Mouse (Mus musculus): ENCODE data around the gene Elof1. TPM values are rescaled to one million over a fixed set of nuclear protein-coding genes. Genes with fewer than 3 reads are reported as not detected.
A peak's percentile ranks its signal among the peaks of the same experiment; 100 is the strongest.
"Not testable (repeated sequence)": the region's sequence is repeated elsewhere in the genome, so short reads cannot be mapped to it uniquely, and the experiment has no call there.

The Elof1 gene
- polyA plus RNA-seq, 1 experiment = 95.3 TPM

DNA sequence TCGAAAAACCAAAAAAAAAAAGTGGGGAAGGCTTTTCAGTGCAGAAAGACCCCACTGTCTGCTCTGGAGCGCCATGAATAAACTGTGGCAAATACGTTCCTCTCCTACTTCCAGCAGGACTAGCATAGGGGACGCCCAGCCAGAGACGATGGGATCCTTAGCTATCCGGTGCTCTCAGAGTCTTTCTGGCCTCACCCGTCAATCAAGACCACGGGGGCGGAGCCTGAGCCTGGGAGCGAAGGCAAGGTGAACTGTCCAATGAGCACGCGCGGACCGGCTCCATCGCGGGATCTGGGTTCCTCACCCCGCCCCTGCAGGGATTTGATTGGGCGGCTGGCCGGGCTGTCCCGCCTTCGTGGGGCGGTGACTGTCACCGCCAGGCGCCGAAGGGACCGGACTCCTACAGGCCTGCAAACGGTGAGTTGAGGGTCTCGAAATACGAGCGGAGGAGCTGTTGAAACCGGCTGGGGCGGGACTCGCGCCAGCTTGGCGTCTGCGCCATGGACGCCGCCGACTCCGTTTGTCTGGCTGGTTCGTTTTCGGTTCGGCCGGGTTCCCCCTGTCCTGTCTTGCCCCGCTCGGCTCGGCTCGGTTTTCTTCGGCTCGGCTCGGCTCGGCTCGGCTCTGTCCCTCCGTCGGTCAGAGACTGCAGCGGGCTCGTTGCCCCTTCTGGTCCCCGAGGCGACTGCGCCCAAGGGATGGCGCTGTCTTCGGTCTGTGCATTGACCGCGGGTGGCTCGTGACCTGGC lies 39.7 kb upstream of the Elof1 start, which contains the start of gene Pigyl:
TSS of gene Pigyl (plus strand) at position 350 of the 749 bp plus-strand sequence.
- peak within 1 kb of the TSS; percentile 99 for H3ac ChIP-seq (ENCODE audit: control insufficient read depth, insufficient read length)
- TF ChIP-seq POLR2AphosphoS2 (IDR thresholded peaks at IDR 0.05; ENCODE audit: insufficient read length, low read depth) = peak; percentile 71
- no peak for TF ChIP-seq TCF3 (IDR thresholded peaks at IDR 0.05; ENCODE audit: insufficient read length, low read depth)
- peak in 1 of 3 experiments; percentile 3 for TF ChIP-seq MYOG (IDR thresholded peaks at IDR 0.05; ENCODE audit: control insufficient read depth in 1 of 3, insufficient read depth in 1 of 3, insufficient read length in 2 of 3, low read depth in 2 of 3)
- TF ChIP-seq POLR2A (IDR thresholded peaks at IDR 0.05; ENCODE audit: insufficient read length, low read depth) = peak; percentile 80
- H3K79me2 ChIP-seq (ENCODE audit: control insufficient read depth, insufficient read depth) = no peaks in the 10 kb centered on the region
- H3K4me3 ChIP-seq = peak within 1 kb of the TSS; percentile 34
- H3K36me3 ChIP-seq (ENCODE audit: control insufficient read depth, insufficient read depth) = no peaks in the 10 kb centered on the region
- H3K4me2 ChIP-seq (ENCODE audit: low read depth) = peak within 1 kb of the TSS; percentile 94
- peaks cover 3% of the 10 kb centered on the region for H3K27me3 ChIP-seq (ENCODE audit: control insufficient read depth, insufficient read depth, insufficient read length)

DNA sequence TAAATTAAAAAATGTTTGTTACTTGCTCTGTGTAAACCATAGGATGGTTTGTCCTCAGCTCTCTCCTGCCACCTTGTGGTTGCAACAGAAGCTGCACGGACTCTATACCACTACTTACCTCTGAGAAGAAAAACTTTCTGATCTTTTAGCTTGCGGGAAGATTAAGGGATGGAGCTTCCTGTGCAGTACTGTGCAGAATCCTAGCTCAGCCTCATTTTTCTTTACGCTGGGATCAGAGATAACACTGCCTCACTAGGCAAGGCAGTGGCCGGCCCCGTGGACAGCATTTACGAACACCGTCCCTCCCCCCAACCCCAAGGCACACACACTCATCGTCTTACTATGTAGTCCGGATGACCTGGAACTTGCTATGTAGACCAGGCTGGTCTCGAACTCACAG lies 38.6 kb upstream of the Elof1 start:
- no peaks in the 10 kb centered on the region for H3K36me3 ChIP-seq (ENCODE audit: control insufficient read depth, insufficient read depth)
- TF ChIP-seq USF1 (IDR thresholded peaks at IDR 0.05; ENCODE audit: low read depth) (no peak), POLR2A (IDR thresholded peaks at IDR 0.05; ENCODE audit: insufficient read length, low read depth) (no peak), SRF (IDR thresholded peaks at IDR 0.05; ENCODE audit: control insufficient read depth, insufficient read length, low read depth) (no peak), E2F4 (IDR thresholded peaks at IDR 0.05; ENCODE audit: insufficient read depth) (no peak), MYOD1 (IDR thresholded peaks at IDR 0.05; ENCODE audit: control insufficient read depth in 1 of 3, insufficient read length in 2 of 3, low read depth in 2 of 3) (no peak), MYOG (IDR thresholded peaks at IDR 0.05; ENCODE audit: control insufficient read depth in 1 of 3, insufficient read depth in 1 of 3, insufficient read length in 2 of 3, low read depth in 2 of 3) (no peak), MAX (IDR thresholded peaks at IDR 0.05; ENCODE audit: low read depth) (no peak), TCF3 (IDR thresholded peaks at IDR 0.05; ENCODE audit: insufficient read length, low read depth) (no peak), REST (IDR thresholded peaks at IDR 0.05; ENCODE audit: insufficient read depth, insufficient read length) (no peak), CEBPB (IDR thresholded peaks at IDR 0.05; ENCODE audit: insufficient read depth, poor library complexity, severe bottlenecking) (no peak), POLR2AphosphoS2 (IDR thresholded peaks at IDR 0.05; ENCODE audit: insufficient read length, low read depth) (no peak), TCF12 (IDR thresholded peaks at IDR 0.05; ENCODE audit: insufficient read depth, poor library complexity, severe bottlenecking) (no peak)
- H3K4me2 ChIP-seq (ENCODE audit: low read depth) = peak overlapping the region; percentile 75
- H3K79me2 ChIP-seq (ENCODE audit: control insufficient read depth, insufficient read depth) = no peaks in the 10 kb centered on the region
- H3K27me3 ChIP-seq (ENCODE audit: control insufficient read depth, insufficient read depth, insufficient read length) = peaks cover 3% of the 10 kb centered on the region
- peak overlapping the region; percentile 34 for H3K4me3 ChIP-seq
- H3ac ChIP-seq (ENCODE audit: control insufficient read depth, insufficient read length) = no peak overlapping the region

DNA sequence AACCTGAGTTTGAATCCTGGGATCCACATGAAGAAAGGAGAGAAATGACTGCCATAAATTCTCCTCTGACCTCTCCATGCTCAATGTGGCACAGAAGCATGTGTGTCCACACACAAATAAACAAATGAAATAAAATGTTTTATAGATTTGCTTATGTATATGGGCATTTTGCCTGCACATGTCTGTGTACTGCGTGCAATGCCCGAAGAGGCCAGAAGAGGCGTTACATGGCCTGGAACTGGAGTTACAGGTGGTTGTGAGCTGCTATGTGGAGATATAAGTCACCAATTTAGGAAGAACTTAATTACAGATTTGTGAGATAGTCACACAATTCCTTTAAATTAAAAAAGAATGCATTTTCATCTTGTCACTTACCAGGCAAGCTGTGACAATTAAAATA lies 36.8 kb upstream of the Elof1 start:
- H3K79me2 ChIP-seq (ENCODE audit: control insufficient read depth, insufficient read depth) = no peaks in the 10 kb centered on the region
- H3K4me3 ChIP-seq = no peak overlapping the region
- H3K4me2 ChIP-seq (ENCODE audit: low read depth) = no peak overlapping the region
- no peak for TF ChIP-seq MYOD1 (IDR thresholded peaks at IDR 0.05; ENCODE audit: control insufficient read depth in 1 of 3, insufficient read length in 2 of 3, low read depth in 2 of 3)
- TF ChIP-seq CEBPB (IDR thresholded peaks at IDR 0.05; ENCODE audit: insufficient read depth, poor library complexity, severe bottlenecking) = no peak
- TF ChIP-seq POLR2A (IDR thresholded peaks at IDR 0.05; ENCODE audit: insufficient read length, low read depth) = no peak
- TF ChIP-seq MYOG (IDR thresholded peaks at IDR 0.05; ENCODE audit: control insufficient read depth in 1 of 3, insufficient read depth in 1 of 3, insufficient read length in 2 of 3, low read depth in 2 of 3) = no peak
- H3ac ChIP-seq (ENCODE audit: control insufficient read depth, insufficient read length) = no peak overlapping the region
- peaks cover 3% of the 10 kb centered on the region for H3K27me3 ChIP-seq (ENCODE audit: control insufficient read depth, insufficient read depth, insufficient read length)
- no peaks in the 10 kb centered on the region for H3K36me3 ChIP-seq (ENCODE audit: control insufficient read depth, insufficient read depth)

DNA sequence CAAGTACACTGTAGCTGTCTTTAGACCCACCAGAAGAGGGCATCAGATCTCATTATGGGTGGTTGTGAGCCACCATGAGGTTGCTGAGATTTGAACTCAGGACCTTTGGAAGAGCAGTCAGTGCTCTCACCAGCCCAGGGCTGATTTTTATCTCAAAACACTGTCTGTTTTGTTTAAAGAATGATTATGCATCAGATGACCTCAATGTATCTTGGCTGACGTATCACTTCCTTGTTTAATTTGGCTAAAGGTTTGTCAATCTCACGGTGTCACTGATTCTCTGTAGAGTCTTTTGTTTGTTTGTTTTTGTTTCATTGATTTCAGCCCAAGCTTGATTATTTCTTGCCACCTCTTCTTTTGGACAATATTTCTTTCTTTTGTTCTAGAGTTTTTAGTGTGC lies 34.0 kb upstream of the Elof1 start:
- peaks cover 3% of the 10 kb centered on the region for H3K27me3 ChIP-seq (ENCODE audit: control insufficient read depth, insufficient read depth, insufficient read length)
- no peaks in the 10 kb centered on the region for H3K36me3 ChIP-seq (ENCODE audit: control insufficient read depth, insufficient read depth)
- no peak for TF ChIP-seq REST (IDR thresholded peaks at IDR 0.05; ENCODE audit: insufficient read depth, insufficient read length)
- no peak for TF ChIP-seq CEBPB (IDR thresholded peaks at IDR 0.05; ENCODE audit: insufficient read depth, poor library complexity, severe bottlenecking)
- no peak for TF ChIP-seq SRF (IDR thresholded peaks at IDR 0.05; ENCODE audit: control insufficient read depth, insufficient read length, low read depth)
- TF ChIP-seq MYOD1 (IDR thresholded peaks at IDR 0.05; ENCODE audit: control insufficient read depth in 1 of 3, insufficient read length in 2 of 3, low read depth in 2 of 3) = no peak
- no peak for TF ChIP-seq MAX (IDR thresholded peaks at IDR 0.05; ENCODE audit: low read depth)
- no peak for TF ChIP-seq TCF12 (IDR thresholded peaks at IDR 0.05; ENCODE audit: insufficient read depth, poor library complexity, severe bottlenecking)
- TF ChIP-seq MYOG (IDR thresholded peaks at IDR 0.05; ENCODE audit: control insufficient read depth in 1 of 3, insufficient read depth in 1 of 3, insufficient read length in 2 of 3, low read depth in 2 of 3) = no peak
- TF ChIP-seq USF1 (IDR thresholded peaks at IDR 0.05; ENCODE audit: low read depth) = no peak
- TF ChIP-seq E2F4 (IDR thresholded peaks at IDR 0.05; ENCODE audit: insufficient read depth) = no peak
- TF ChIP-seq POLR2AphosphoS2 (IDR thresholded peaks at IDR 0.05; ENCODE audit: insufficient read length, low read depth) = no peak
- TF ChIP-seq TCF3 (IDR thresholded peaks at IDR 0.05; ENCODE audit: insufficient read length, low read depth) = no peak
- no peak for TF ChIP-seq POLR2A (IDR thresholded peaks at IDR 0.05; ENCODE audit: insufficient read length, low read depth)
- H3ac ChIP-seq (ENCODE audit: control insufficient read depth, insufficient read length) = no peak overlapping the region
- H3K79me2 ChIP-seq (ENCODE audit: control insufficient read depth, insufficient read depth) = no peaks in the 10 kb centered on the region
- no peak overlapping the region for H3K4me2 ChIP-seq (ENCODE audit: low read depth)
- H3K4me3 ChIP-seq = no peak overlapping the region

DNA sequence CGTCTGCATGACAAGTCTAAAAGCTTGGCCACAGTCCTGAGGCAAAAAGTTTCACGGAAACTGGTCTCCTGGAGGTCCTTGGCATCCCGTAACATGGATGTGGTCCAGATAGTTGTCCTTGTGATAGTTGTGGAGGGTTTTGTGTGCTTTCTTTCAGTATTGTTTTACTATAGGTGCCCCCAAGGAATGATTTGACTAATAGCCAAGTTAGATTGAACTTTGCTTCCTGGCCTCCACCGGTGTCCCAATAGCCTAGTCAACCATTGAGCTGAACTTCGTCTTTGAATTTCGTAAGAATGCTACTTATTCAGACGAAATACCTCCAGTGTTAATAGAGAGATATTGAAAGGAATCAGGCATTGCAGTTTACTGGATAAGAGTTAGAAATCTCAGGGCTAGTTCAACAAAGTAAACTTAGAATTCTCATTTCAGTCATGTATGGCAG lies 33.3 kb upstream of the Elof1 start:
- not testable (repeated sequence) for H3K79me2 ChIP-seq (ENCODE audit: control insufficient read depth, insufficient read depth); H3K4me2 ChIP-seq (ENCODE audit: low read depth); H3K27me3 ChIP-seq (ENCODE audit: control insufficient read depth, insufficient read depth, insufficient read length); H3K4me3 ChIP-seq; H3ac ChIP-seq (ENCODE audit: control insufficient read depth, insufficient read length); H3K36me3 ChIP-seq (ENCODE audit: control insufficient read depth, insufficient read depth)
